Mouse (Mus musculus): ENCODE measurements around the gene Il17a. TPM values are rescaled to one million over a fixed set of nuclear protein-coding genes. Genes with fewer than 3 reads are reported as not detected.

The Il17a gene
- polyA plus RNA-seq, 1 experiment = not detected

- Histone ChIP-seq H3K4me1 (ENCODE audit: control insufficient read depth, insufficient read depth, insufficient read length) (no peaks in the 10 kb centered on the region), H3K4me3 (ENCODE audit: extremely low read depth, insufficient read depth, insufficient read length) (no peak overlapping the region), H3K27ac (ENCODE audit: insufficient read depth, low read length) (no peak overlapping the region), H3K27me3 (ENCODE audit: control insufficient read depth, insufficient read depth, low read length) (no peaks in the 10 kb centered on the region), H3K36me3 (ENCODE audit: control insufficient read depth, insufficient read depth, low read length) (no peaks in the 10 kb centered on the region)
- WGBS = 88% methylated on average over 8 of the region's 8 CpGs
- TF ChIP-seq CTCF (IDR thresholded peaks at IDR 0.05; ENCODE audit: extremely low read depth, insufficient read depth, insufficient read length, insufficient replicate concordance) = no peak
- no peak for TF ChIP-seq POLR2A (IDR thresholded peaks at IDR 0.05; ENCODE audit: low read depth, low read length)
- DNase-seq (ENCODE audit: low read depth in 1 of 2, low spot score in 2 of 2) = no peak
Measured at GRCm38 (mm10) chr1:20691336-20691735, 39.4 kb upstream of the Il17a start.

GRCm38 (mm10) chr1:20693634-20694313 lies 36.9 kb upstream of the Il17a start:
- TF ChIP-seq CTCF (IDR thresholded peaks at IDR 0.05; ENCODE audit: extremely low read depth, insufficient read depth, insufficient read length, insufficient replicate concordance) = no peak
- TF ChIP-seq POLR2A (IDR thresholded peaks at IDR 0.05; ENCODE audit: low read depth, low read length) = no peak
- Histone ChIP-seq H3K4me1 (ENCODE audit: control insufficient read depth, insufficient read depth, insufficient read length) (no peaks in the 10 kb centered on the region), H3K4me3 (ENCODE audit: extremely low read depth, insufficient read depth, insufficient read length) (no peak overlapping the region), H3K27me3 (ENCODE audit: control insufficient read depth, insufficient read depth, low read length) (no peaks in the 10 kb centered on the region), H3K36me3 (ENCODE audit: control insufficient read depth, insufficient read depth, low read length) (no peaks in the 10 kb centered on the region), H3K27ac (ENCODE audit: insufficient read depth, low read length) (no peak overlapping the region)
- DNase-seq (ENCODE audit: low read depth in 1 of 2, low spot score in 2 of 2) = no peak
- 87% methylated on average over 6 of the region's 6 CpGs for WGBS

- Histone ChIP-seq H3K4me1 (ENCODE audit: control insufficient read depth, insufficient read depth, insufficient read length) (no peaks in the 10 kb centered on the region), H3K36me3 (ENCODE audit: control insufficient read depth, insufficient read depth, low read length) (no peaks in the 10 kb centered on the region), H3K27ac (ENCODE audit: insufficient read depth, low read length) (no peak overlapping the region), H3K4me3 (ENCODE audit: extremely low read depth, insufficient read depth, insufficient read length) (no peak overlapping the region), H3K27me3 (ENCODE audit: control insufficient read depth, insufficient read depth, low read length) (no peaks in the 10 kb centered on the region)
- TF ChIP-seq POLR2A (IDR thresholded peaks at IDR 0.05; ENCODE audit: low read depth, low read length) (no peak), CTCF (IDR thresholded peaks at IDR 0.05; ENCODE audit: extremely low read depth, insufficient read depth, insufficient read length, insufficient replicate concordance) (no peak)
- WGBS = 71% methylated on average over 3 of the region's 3 CpGs
- DNase-seq (ENCODE audit: low read depth in 1 of 2, low spot score in 2 of 2) = no peak
Measured at GRCm38 (mm10) chr1:20700011-20700410, 30.7 kb upstream of the Il17a start.

GRCm38 (mm10) chr1:20736572-20736971 lies 5.9 kb downstream of the Il17a start:
- H3K4me1 ChIP-seq (ENCODE audit: control insufficient read depth, insufficient read depth, insufficient read length) = no peaks in the 10 kb centered on the region
- H3K36me3 ChIP-seq (ENCODE audit: control insufficient read depth, insufficient read depth, low read length) = no peaks in the 10 kb centered on the region
- no peak overlapping the region for H3K27ac ChIP-seq (ENCODE audit: insufficient read depth, low read length)
- no peak overlapping the region for H3K4me3 ChIP-seq (ENCODE audit: extremely low read depth, insufficient read depth, insufficient read length)
- no peaks in the 10 kb centered on the region for H3K27me3 ChIP-seq (ENCODE audit: control insufficient read depth, insufficient read depth, low read length)
- DNase-seq (ENCODE audit: low read depth in 1 of 2, low spot score in 2 of 2) = no peak
- WGBS = 83% methylated on average over 4 of the region's 4 CpGs
- no peak for TF ChIP-seq POLR2A (IDR thresholded peaks at IDR 0.05; ENCODE audit: low read depth, low read length)
- no peak for TF ChIP-seq CTCF (IDR thresholded peaks at IDR 0.05; ENCODE audit: extremely low read depth, insufficient read depth, insufficient read length, insufficient replicate concordance)

GRCm38 (mm10) chr1:20738483-20738882 lies 7.8 kb downstream of the Il17a start:
- Histone ChIP-seq H3K4me3 (ENCODE audit: extremely low read depth, insufficient read depth, insufficient read length) (no peak overlapping the region), H3K27ac (ENCODE audit: insufficient read depth, low read length) (no peak overlapping the region), H3K36me3 (ENCODE audit: control insufficient read depth, insufficient read depth, low read length) (no peaks in the 10 kb centered on the region), H3K4me1 (ENCODE audit: control insufficient read depth, insufficient read depth, insufficient read length) (no peaks in the 10 kb centered on the region), H3K27me3 (ENCODE audit: control insufficient read depth, insufficient read depth, low read length) (no peaks in the 10 kb centered on the region)
- 84% methylated on average over 2 of the region's 2 CpGs for WGBS
- DNase-seq (ENCODE audit: low read depth in 1 of 2, low spot score in 2 of 2) = no peak
- TF ChIP-seq POLR2A (IDR thresholded peaks at IDR 0.05; ENCODE audit: low read depth, low read length) (no peak), CTCF (IDR thresholded peaks at IDR 0.05; ENCODE audit: extremely low read depth, insufficient read depth, insufficient read length, insufficient replicate concordance) (no peak)

- H3K27ac ChIP-seq (ENCODE audit: insufficient read depth, low read length) = no peak overlapping the region
- no peaks in the 10 kb centered on the region for H3K27me3 ChIP-seq (ENCODE audit: control insufficient read depth, insufficient read depth, low read length)
- no peaks in the 10 kb centered on the region; the same call in 1 of the 2 replicates for H3K4me1 ChIP-seq (ENCODE audit: control insufficient read depth, insufficient read depth, insufficient read length)
- no peak for DNase-seq (ENCODE audit: low read depth in 1 of 2, low spot score in 2 of 2)
- H3K4me3 ChIP-seq (ENCODE audit: extremely low read depth, insufficient read depth, insufficient read length) = no peak overlapping the region
- TF ChIP-seq CTCF (IDR thresholded peaks at IDR 0.05; ENCODE audit: extremely low read depth, insufficient read depth, insufficient read length, insufficient replicate concordance) (no peak), POLR2A (IDR thresholded peaks at IDR 0.05; ENCODE audit: low read depth, low read length) (no peak)
- 63% methylated on average over 3 of the region's 3 CpGs for WGBS
- no peaks in the 10 kb centered on the region for H3K36me3 ChIP-seq (ENCODE audit: control insufficient read depth, insufficient read depth, low read length)
Measured at GRCm38 (mm10) chr1:20740496-20740998, 9.8 kb downstream of the Il17a start.

- no peak overlapping the region for H3K4me3 ChIP-seq (ENCODE audit: extremely low read depth, insufficient read depth, insufficient read length)
- H3K27ac ChIP-seq (ENCODE audit: insufficient read depth, low read length) = no peak overlapping the region
- H3K36me3 ChIP-seq (ENCODE audit: control insufficient read depth, insufficient read depth, low read length) = no peaks in the 10 kb centered on the region
- no peaks in the 10 kb centered on the region for H3K27me3 ChIP-seq (ENCODE audit: control insufficient read depth, insufficient read depth, low read length)
- TF ChIP-seq POLR2A (IDR thresholded peaks at IDR 0.05; ENCODE audit: low read depth, low read length) = no peak
- TF ChIP-seq CTCF (IDR thresholded peaks at IDR 0.05; ENCODE audit: extremely low read depth, insufficient read depth, insufficient read length, insufficient replicate concordance) = no peak
- WGBS = 53% methylated on average over 10 of the region's 10 CpGs
- no peaks in the 10 kb centered on the region for H3K4me1 ChIP-seq (ENCODE audit: control insufficient read depth, insufficient read depth, insufficient read length)
- no peak for DNase-seq (ENCODE audit: low read depth in 1 of 2, low spot score in 2 of 2)
Measured at GRCm38 (mm10) chr1:20754439-20754838, 23.7 kb downstream of the Il17a start.

All from spleen, adult 2 months (tissue).